Mouse (Mus musculus) urinary bladder, adult 18-20 months (tissue): ENCODE results near the gene Il13ra1.

Source experiments
- DNase-seq, 2 experiments: peaks; one replicate each; pipeline ENCODE4 v3.0.0; 2022; ENCODE audit warnings: low spot score in 2 of 2, mixed read lengths in 2 of 2

Gene Il13ra1

GRCm38 (mm10) chrX:36195736-36196525, 84.0 kb downstream of the Il13ra1 start, which contains the start of gene Zcchc12:
Gene Zcchc12, plus strand, starts transcription at chrX:36195904.
- DNase-seq = no peak

DNA sequence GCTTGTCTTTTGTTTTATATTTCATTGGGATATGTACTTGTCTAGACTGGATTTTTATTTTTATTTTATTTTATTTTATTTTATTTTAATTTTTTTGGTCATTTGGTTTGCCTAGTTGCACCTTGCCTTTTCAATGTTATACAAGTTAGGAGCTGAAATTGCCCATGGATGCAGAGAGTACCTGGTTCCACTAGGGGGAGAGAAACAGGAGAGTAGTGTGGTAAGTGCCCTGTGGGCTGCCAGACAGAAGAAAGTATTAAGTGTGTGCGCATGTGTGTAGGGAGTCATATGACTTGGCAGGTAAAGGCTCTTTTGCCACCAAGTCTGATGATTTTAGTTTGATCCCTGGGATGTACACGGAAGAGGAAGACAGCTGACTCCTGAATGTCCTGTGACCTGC, 97.6 kb downstream of the Il13ra1 start:
- DNase-seq = no peak

DNA sequence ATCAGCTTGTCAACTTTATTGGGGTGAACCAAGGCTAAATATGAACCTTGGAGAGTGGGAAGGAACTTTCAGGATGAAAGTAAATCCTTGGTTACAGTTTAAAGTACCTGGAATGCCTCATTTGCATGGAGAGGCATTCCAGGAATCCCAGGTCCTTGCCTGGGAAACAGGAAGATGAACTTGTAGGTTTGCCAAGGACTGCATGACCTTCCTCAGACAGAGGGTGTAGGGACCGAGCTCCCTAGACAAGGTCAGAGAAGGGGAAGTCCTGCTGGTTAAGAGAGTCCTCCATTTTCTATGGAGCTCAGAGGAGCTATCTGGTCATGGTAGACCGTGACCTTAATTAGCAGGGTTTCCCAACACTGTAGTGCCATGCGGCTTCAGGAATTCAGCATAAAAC, 99.3 kb downstream of the Il13ra1 start:
- no peak for DNase-seq
